Mouse (Mus musculus) MEL (cell line): ENCODE results near the gene Cdh13. TPM values are rescaled to one million over a fixed set of nuclear protein-coding genes. Genes with fewer than 3 reads are reported as not detected.

Source experiments
- DNase-seq: peaks from one replicate; pipeline ENCODE4 v3.0.0; 2011; ENCODE audit warnings: low read depth, low spot score
- H3K27ac ChIP-seq: 2 replicates; pipeline ENCODE4 v1.5.1; 2012; ENCODE audit warnings: low read depth, mild to moderate bottlenecking, control low read depth, low read length, moderate library complexity; ENCODE audit not compliant: control insufficient read depth
- H3K27me3 ChIP-seq, 2 experiments: fragments of 150-350 bp in 1 of 2; sonication (generic) in 1 of 2; 2 replicates each; pipeline ENCODE4 v1.6.1; 2012; ENCODE audit warnings: low read length in 2 of 2, mild to moderate bottlenecking in 2 of 2, improper control_type of control experiment in 1 of 2, moderate library complexity in 1 of 2; ENCODE audit not compliant: insufficient read depth in 2 of 2, control insufficient read depth in 1 of 2
- H3K36me3 ChIP-seq, 2 experiments: 2 replicates each; pipeline ENCODE4 v1.6.1; 2012 to 2014; ENCODE audit warnings: low read length in 2 of 2, improper control_type of control experiment in 1 of 2, inconsistent platforms in 1 of 2, mild to moderate bottlenecking in 1 of 2; ENCODE audit not compliant: insufficient read depth in 2 of 2, control insufficient read depth in 1 of 2
- H3K4me1 ChIP-seq, 2 experiments: fragments of 150-350 bp in 1 of 2; sonication (generic) in 1 of 2; 2 replicates each; pipeline ENCODE4 v1.6.1; 2012; ENCODE audit warnings: low read length in 2 of 2, improper control_type of control experiment in 1 of 2, mild to moderate bottlenecking in 1 of 2; ENCODE audit not compliant: insufficient read depth in 2 of 2, control insufficient read depth in 1 of 2
- H3K4me3 ChIP-seq, 2 experiments: fragments of 150-350 bp in 1 of 2; sonication (generic) in 1 of 2; 2 replicates each; pipeline ENCODE4 v1.5.1; 2012; ENCODE audit warnings: low read depth in 2 of 2, low read length in 2 of 2, mild to moderate bottlenecking in 2 of 2, moderate library complexity in 2 of 2, control low read depth in 1 of 2, improper control_type of control experiment in 1 of 2; ENCODE audit not compliant: control insufficient read depth in 1 of 2, insufficient read depth in 1 of 2
- H3K79me2 ChIP-seq: 2 replicates; pipeline ENCODE4 v1.6.1; 2012; ENCODE audit warnings: mild to moderate bottlenecking, low read length, moderate library complexity; ENCODE audit not compliant: control insufficient read depth, poor library complexity, insufficient read depth
- H3K9ac ChIP-seq: 2 replicates; pipeline ENCODE4 v1.6.1; 2012; ENCODE audit warnings: low read depth, mild to moderate bottlenecking, control low read depth, low read length, moderate library complexity; ENCODE audit not compliant: control insufficient read depth, poor library complexity, severe bottlenecking
- H3K9me3 ChIP-seq: fragments of 150-350 bp; sonication (generic); replicated peaks from 2 replicates; pipeline ENCODE4 v1.6.1; 2012; ENCODE audit warnings: mild to moderate bottlenecking, low read length, improper control_type of control experiment, moderate library complexity; ENCODE audit not compliant: insufficient read depth
- BHLHE40 ChIP-seq: IDR thresholded peaks from 2 replicates; pipeline ENCODE4 v1.6.1; 2012; ENCODE audit warnings: low read depth, mild to moderate bottlenecking, inconsistent platforms, low read length, improper control_type of control experiment, borderline replicate concordance
- GABPA ChIP-seq: IDR thresholded peaks from 2 replicates; pipeline ENCODE4 v1.6.1; 2012; ENCODE audit warnings: low read depth, mild to moderate bottlenecking, inconsistent platforms, low read length, improper control_type of control experiment, moderate library complexity
- KAT2A ChIP-seq: conservative IDR thresholded peaks from 2 replicates; pipeline ENCODE4 v1.6.1; 2012; ENCODE audit warnings: low read depth, low read length, improper control_type of control experiment, inconsistent platforms
- MXI1 ChIP-seq: IDR thresholded peaks from 2 replicates; pipeline ENCODE4 v1.6.1; 2011; ENCODE audit warnings: mild to moderate bottlenecking, low read depth, low read length, improper control_type of control experiment
- MYB ChIP-seq: IDR thresholded peaks from 2 replicates; pipeline ENCODE4 v1.6.1; 2011; ENCODE audit warnings: mild to moderate bottlenecking, low read depth, low read length, improper control_type of control experiment
- NRF1 ChIP-seq: IDR thresholded peaks from 2 replicates; pipeline ENCODE4 v1.6.1; 2014; ENCODE audit warnings: low read depth, mild to moderate bottlenecking, inconsistent platforms, low read length, improper control_type of control experiment, moderate library complexity; ENCODE audit not compliant: poor library complexity, insufficient read depth, severe bottlenecking
- RAD21 ChIP-seq: IDR thresholded peaks from 2 replicates; pipeline ENCODE4 v1.6.1; 2011; ENCODE audit warnings: mild to moderate bottlenecking, low read depth, low read length, improper control_type of control experiment
- SIN3A ChIP-seq: IDR thresholded peaks from 2 replicates; pipeline ENCODE4 v1.6.1; 2012; ENCODE audit warnings: low read length, improper control_type of control experiment, inconsistent platforms
- TCF12 ChIP-seq: IDR thresholded peaks from 2 replicates; pipeline ENCODE4 v1.6.1; 2014; ENCODE audit warnings: low read depth, mild to moderate bottlenecking, inconsistent platforms, low read length, improper control_type of control experiment, moderate library complexity
- USF1 ChIP-seq: IDR thresholded peaks from 2 replicates; pipeline ENCODE4 v1.6.1; 2014; ENCODE audit warnings: low read depth, mild to moderate bottlenecking, inconsistent platforms, low read length, improper control_type of control experiment, moderate library complexity
- ZC3H11A ChIP-seq: IDR thresholded peaks from 2 replicates; pipeline ENCODE4 v1.6.1; 2012; ENCODE audit warnings: low read depth, mild to moderate bottlenecking, inconsistent platforms, low read length, improper control_type of control experiment
- ZKSCAN1 ChIP-seq: IDR thresholded peaks from 2 replicates; pipeline ENCODE4 v1.6.1; 2012; ENCODE audit warnings: low read depth, mild to moderate bottlenecking, inconsistent platforms, low read length, improper control_type of control experiment, moderate library complexity
- ZMIZ1 ChIP-seq: IDR thresholded peaks from 2 replicates; pipeline ENCODE4 v1.6.1; 2012; ENCODE audit warnings: low read depth, mild to moderate bottlenecking, inconsistent platforms, low read length, improper control_type of control experiment, moderate library complexity
- polyA plus RNA-seq, 2 experiments: library from polyadenylated mRNA; stranded (reverse) in 1 of 2; unstranded in 1 of 2; fragments of >175 nt in 1 of 2; fragments of >200 nt in 1 of 2; gene quantifications; 2 replicates each; pipeline versions ENCODE4 v1.2.1 to v1.2.4; 2012; ENCODE audit warnings: low replicate concordance in 2 of 2, low read depth in 1 of 2; ENCODE audit not compliant: insufficient read length in 2 of 2, insufficient read depth in 1 of 2, missing spikeins in 1 of 2
- total RNA-seq: library from RNA; depleted of rRNA; stranded (reverse); fragments of 300-350 nt; gene quantifications from 2 replicates; pipeline ENCODE4 v1.2.3, GENCODE M21; 2012

The Cdh13 gene
- total and polyA plus RNA-seq, 3 experiments, result not detected

DNA sequence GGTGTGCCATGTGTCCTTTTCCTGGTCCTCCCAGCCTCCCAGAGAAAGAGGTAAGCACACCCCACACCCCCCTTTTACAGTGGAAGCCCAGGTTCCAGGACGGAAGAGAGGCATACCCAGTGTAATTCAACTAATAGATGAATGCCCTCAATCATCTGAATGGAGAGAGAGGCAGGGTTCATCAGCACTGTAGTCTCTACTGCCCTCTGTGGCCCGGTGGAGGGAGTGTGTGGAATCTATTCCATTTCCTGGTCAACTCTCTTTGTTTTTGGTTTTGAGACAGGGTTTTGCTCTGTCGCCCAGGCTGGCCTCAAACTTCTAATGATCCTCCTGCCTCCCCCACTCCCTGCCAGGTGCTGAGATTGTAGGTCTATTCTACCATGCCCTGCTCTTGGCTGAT, 159.8 kb downstream of the Cdh13 start:
- TF ChIP-seq ZKSCAN1 (no peak), MYB (no peak)
- H3K9me3 ChIP-seq, result no peaks in the 10 kb centered on the region
- H3K9ac ChIP-seq, result no peak overlapping the region
- no peaks in the 10 kb centered on the region for H3K36me3 ChIP-seq
- no peak overlapping the region for H3K4me3 ChIP-seq
- no peaks in the 10 kb centered on the region for H3K4me1 ChIP-seq
- H3K27me3 ChIP-seq, result no peaks in the 10 kb centered on the region
- DNase-seq, result no peak
- no peak overlapping the region for H3K27ac ChIP-seq
- H3K79me2 ChIP-seq, result no peaks in the 10 kb centered on the region

DNA sequence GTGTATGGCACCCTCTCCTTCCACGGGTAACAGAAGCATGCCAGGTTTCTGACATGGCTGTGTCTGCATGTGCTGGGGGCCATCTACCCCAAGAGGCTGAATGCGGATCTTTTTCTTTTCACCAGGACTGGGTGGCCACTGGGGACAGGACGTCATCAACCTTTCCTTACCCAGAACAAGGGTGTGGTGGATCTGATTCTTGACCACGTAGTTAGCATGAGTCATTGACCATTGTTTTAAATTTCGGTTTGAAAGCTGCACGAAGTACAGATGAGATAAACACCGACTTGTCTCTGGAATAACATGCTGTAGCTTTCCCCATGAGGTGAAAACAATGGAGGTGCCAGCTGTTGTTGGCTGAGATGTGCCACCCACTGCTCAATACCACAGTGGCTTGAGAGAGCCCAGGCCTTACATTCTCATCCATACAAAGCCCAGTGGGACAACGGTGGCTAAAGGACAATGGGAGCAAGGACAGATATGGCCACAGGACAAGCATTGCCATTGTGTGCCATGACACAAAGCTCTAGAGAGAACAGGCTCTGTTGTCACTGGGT, 161.2 kb downstream of the Cdh13 start:
- no peak overlapping the region for H3K4me3 ChIP-seq
- no peak overlapping the region for H3K9ac ChIP-seq
- no peaks in the 10 kb centered on the region for H3K27me3 ChIP-seq
- no peak for TF ChIP-seq NRF1
- no peak for TF ChIP-seq BHLHE40
- no peak for TF ChIP-seq ZKSCAN1
- no peak for TF ChIP-seq ZC3H11A
- TF ChIP-seq ZMIZ1, result no peak
- no peak for TF ChIP-seq MXI1
- no peak for TF ChIP-seq USF1
- no peaks in the 10 kb centered on the region for H3K9me3 ChIP-seq
- H3K4me1 ChIP-seq, result no peaks in the 10 kb centered on the region
- no peaks in the 10 kb centered on the region for H3K36me3 ChIP-seq
- no peaks in the 10 kb centered on the region for H3K79me2 ChIP-seq
- no peak for DNase-seq
- H3K27ac ChIP-seq, result no peak overlapping the region

DNA sequence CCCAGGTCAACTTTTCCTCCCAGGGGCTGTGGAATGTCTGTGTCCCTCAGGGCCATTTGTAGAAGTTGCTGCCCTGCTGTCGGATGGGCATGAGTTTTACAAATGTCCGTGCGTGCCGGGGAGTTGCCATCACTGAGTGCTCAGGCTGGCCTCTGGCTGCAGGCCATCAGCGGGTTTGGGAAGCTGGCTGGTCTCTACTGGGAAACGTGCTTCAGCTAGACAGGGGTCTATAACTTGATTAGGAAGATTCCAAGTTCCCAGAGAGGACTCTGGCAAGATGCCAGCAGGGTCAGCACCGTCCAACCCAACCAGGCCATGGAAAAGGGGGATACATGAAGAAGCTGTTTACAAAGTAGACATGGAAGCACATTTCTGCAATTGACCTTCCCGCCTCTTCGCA, 163.0 kb downstream of the Cdh13 start:
- Histone ChIP-seq H3K4me1 (no peaks in the 10 kb centered on the region), H3K36me3 (no peaks in the 10 kb centered on the region), H3K27ac (no peak overlapping the region), H3K9me3 (no peaks in the 10 kb centered on the region), H3K27me3 (no peaks in the 10 kb centered on the region), H3K9ac (no peak overlapping the region), H3K4me3 (no peak overlapping the region), H3K79me2 (no peaks in the 10 kb centered on the region)
- TF ChIP-seq SIN3A, result no peak
- TF ChIP-seq RAD21, result no peak
- TF ChIP-seq KAT2A, result no peak
- TF ChIP-seq GABPA, result no peak
- TF ChIP-seq TCF12, result no peak
- DNase-seq, result no peak
